ENCODE assay signal across 9 mouse cellular contexts in the genomic region with DNA sequence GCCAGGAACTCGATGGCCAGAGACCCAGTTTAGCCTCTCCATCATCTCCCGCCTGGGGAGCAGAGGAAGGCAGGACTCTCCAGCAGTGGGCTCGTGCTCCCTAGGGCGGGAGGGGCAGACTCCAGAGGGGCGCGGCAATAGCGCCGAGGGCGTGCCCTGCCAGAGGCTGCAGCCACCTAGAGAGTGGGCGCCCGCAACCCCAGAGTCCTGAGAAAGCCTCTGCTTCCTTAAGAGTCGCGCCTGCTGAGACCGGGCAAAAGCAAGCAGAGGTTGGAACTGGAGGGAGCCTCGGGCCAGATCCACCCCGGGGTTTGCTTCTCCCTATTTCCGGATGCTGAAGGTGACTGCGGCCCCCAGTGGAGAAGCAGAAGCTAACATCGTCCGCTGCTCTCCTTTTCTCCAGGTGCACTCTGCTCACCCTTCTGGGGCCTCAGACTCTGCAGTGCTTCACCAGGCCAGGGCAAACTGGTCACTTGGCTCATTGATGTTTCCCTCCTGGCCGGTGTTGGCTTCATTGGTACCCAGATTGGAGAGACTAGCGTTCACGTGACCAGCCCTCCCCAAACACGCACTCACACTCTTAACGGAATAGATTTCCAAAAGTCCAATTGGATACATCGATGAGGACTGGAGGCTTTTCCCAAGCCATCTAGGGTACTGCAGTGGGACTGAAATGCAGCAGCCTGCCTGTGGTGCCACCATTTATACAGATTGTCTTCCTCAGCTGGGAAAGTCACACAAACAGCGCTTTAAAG. TPM values are rescaled to one million over a fixed set of nuclear protein-coding genes. Genes with fewer than 3 reads are reported as not detected.
DNase-seq lines count a peak whose midpoint lies in the region; ATAC-seq and TF ChIP-seq lines count a peak whose summit lies in the region.
"Had no signal": no experiment of that assay in that cellular context is flagged by ENCODE, and none has a peak within 500 bp of the region (broad histone marks: within the 10 kb centered on the region; RNA-seq: fewer than 3 reads in every experiment).

Gene Minar1, minus strand, starts transcription at position 120 of the 755 bp plus-strand sequence.

- peak; percentile 11 to 15 for DNase-seq in layer of hippocampus, postnatal 25 days (ENCODE audit: extremely low spot score in 1 of 2, low spot score in 1 of 2)
- no peak for DNase-seq in layer of hippocampus, adult 9-11 months
- DNase-seq in lung, postnatal 0 days (ENCODE audit: low spot score) = peak; percentile 37
- peak; percentile 51 for DNase-seq in right cerebral cortex, postnatal 14 days
- no peak for DNase-seq in adipocyte (ENCODE audit: low spot score)

- peak within 1 kb of the TSS; percentile 90 for H3K4me2 ChIP-seq in intestine, postnatal 0 days (replicated peaks; ENCODE audit: low read depth)
- peak within 1 kb of the TSS; percentile 48 for H3K4me2 ChIP-seq in lung, postnatal 0 days (replicated peaks; ENCODE audit: low read depth, low read length)

- no peak within 1 kb of the TSS; the same call in 1 of the 2 replicates for H3K9ac ChIP-seq in intestine, postnatal 0 days (ENCODE audit: low read depth, low read length)
- no peak within 1 kb of the TSS for H3K9ac ChIP-seq in lung, postnatal 0 days (replicated peaks; ENCODE audit: low read depth)

- ATAC-seq in intestine, postnatal 0 days = peak; percentile 89
- ATAC-seq in lung, postnatal 0 days = peak; percentile 57; the same call in 1 of the 2 replicates

- no peak for TF ChIP-seq EP300 in lung, postnatal 0 days (IDR thresholded peaks at IDR 0.05)

- WGBS in intestine, postnatal 0 days = 2% methylated on average over 27 of the region's 27 CpGs
- 3% methylated on average over 26 of the region's 27 CpGs for WGBS in lung, postnatal 0 days

- no peak within 1 kb of the TSS for H3K27ac ChIP-seq in bone marrow macrophage, adult 2 months (ENCODE audit: insufficient read depth, low read depth, low read length)
- H3K27ac ChIP-seq in embryonic fibroblast, embryonic 13.5 days (ENCODE audit: insufficient read depth, low read length) = no peak within 1 kb of the TSS
- H3K27ac ChIP-seq in intestine, postnatal 0 days (ENCODE audit: low read depth, low read length) = no peak within 1 kb of the TSS
- H3K27ac ChIP-seq in lung, postnatal 0 days (ENCODE audit: low read length) = no peak within 1 kb of the TSS

- H3K36me3 ChIP-seq in intestine, postnatal 0 days (ENCODE audit: control insufficient read depth, insufficient read depth) = no peaks in the 10 kb centered on the region
- no peaks in the 10 kb centered on the region for H3K36me3 ChIP-seq in lung, postnatal 0 days (ENCODE audit: insufficient read depth, low read length)

- peaks cover 5% of the 10 kb centered on the region for H3K4me1 ChIP-seq in bone marrow macrophage, adult 2 months (ENCODE audit: control insufficient read depth, insufficient read depth, low read length)
- no peaks in the 10 kb centered on the region for H3K4me1 ChIP-seq in embryonic fibroblast, embryonic 13.5 days (ENCODE audit: control insufficient read depth, insufficient read depth, low read length)
- H3K4me1 ChIP-seq in intestine, postnatal 0 days (replicated peaks; ENCODE audit: control insufficient read depth, insufficient read depth, low read length) = peaks cover 4% of the 10 kb centered on the region; the same call in 1 of the 2 replicates
- 0 out of 2 replicates have a peak, but pooled peaks cover 9% of the 10 kb centered on the region for H3K4me1 ChIP-seq in lung, postnatal 0 days (ENCODE audit: insufficient read depth, low read depth, low read length)

- H3K9me3 ChIP-seq in intestine, postnatal 0 days (ENCODE audit: control insufficient read depth) = no peaks in the 10 kb centered on the region
- H3K9me3 ChIP-seq in lung, postnatal 0 days (ENCODE audit: low read length) = no peaks in the 10 kb centered on the region

- H3K4me3 ChIP-seq in bone marrow macrophage, adult 2 months (ENCODE audit: insufficient read depth, low read length) = peak within 1 kb of the TSS; percentile 41
- peak within 1 kb of the TSS; percentile 9 for H3K4me3 ChIP-seq in embryonic fibroblast, embryonic 13.5 days (ENCODE audit: insufficient read depth, low read length)
- peak within 1 kb of the TSS; percentile 43 for H3K4me3 ChIP-seq in intestine, postnatal 0 days (ENCODE audit: low read depth, low read length)
- H3K4me3 ChIP-seq in lung, postnatal 0 days (ENCODE audit: low read depth, low read length) = peak within 1 kb of the TSS; percentile 14; the same call in 1 of the 2 replicates

- TF ChIP-seq CTCF in bone marrow macrophage, adult 2 months (IDR thresholded peaks at IDR 0.05; ENCODE audit: low read depth, low read length) = no peak
- no peak for TF ChIP-seq CTCF in embryonic fibroblast, embryonic 13.5 days (IDR thresholded peaks at IDR 0.05; ENCODE audit: borderline replicate concordance, insufficient read depth, low read length)
- TF ChIP-seq CTCF in intestine, postnatal 0 days (IDR thresholded peaks at IDR 0.05; ENCODE audit: low read depth) = peak; percentile 80
- TF ChIP-seq CTCF in lung, postnatal 0 days (IDR thresholded peaks at IDR 0.05) = peak; percentile 29; the same call in 1 of the 2 replicates

- no peak for TF ChIP-seq POLR2A in bone marrow macrophage, adult 2 months (IDR thresholded peaks at IDR 0.05; ENCODE audit: borderline replicate concordance, low read depth, low read length)
- TF ChIP-seq POLR2A in embryonic fibroblast, embryonic 13.5 days (IDR thresholded peaks at IDR 0.05; ENCODE audit: low read depth, low read length) = no peak

- peaks cover 8% of the 10 kb centered on the region for H3K27me3 ChIP-seq in intestine, postnatal 0 days (replicated peaks; ENCODE audit: control insufficient read depth, insufficient read depth, low read length)
- peaks cover 19% of the 10 kb centered on the region; the same call in 1 of the 2 replicates for H3K27me3 ChIP-seq in lung, postnatal 0 days (replicated peaks; ENCODE audit: insufficient read depth, low read length)

RNA-seq across cellular contexts. Expression of gene Minar1, which starts in this region (rescaled TPM):
- total RNA-seq in layer of hippocampus, postnatal 25 days (2021) = 1 to 10 TPM; 2.3 to 2.6 TPM
- polyA plus RNA-seq in bone marrow macrophage, adult 2 months (2012; ENCODE audit: insufficient read depth, insufficient read length, missing spikeins) = not detected in 2 replicates
- polyA plus RNA-seq in embryonic fibroblast, embryonic 13.5 days (2011; ENCODE audit: insufficient read length, low read depth, missing spikeins) = not detected in 2 replicates
- 0.08 TPM in 2 replicates for polyA plus RNA-seq in intestine, postnatal 0 days (2015; fragmentation: Nextera tagmentation; extraction: Ambion mirVana)
- not detected in 2 replicates for polyA plus RNA-seq in lung, postnatal 0 days (2015; fragmentation: Nextera tagmentation; extraction: Ambion mirVana)
- total RNA-seq: neutrophil, adult 5-6 weeks had no signal

Comparison
In these comparisons a context has a peak if more than half of its experiments do, and no peak if none do; other contexts are left out.
1. DNase-seq: peak in layer of hippocampus, postnatal 25 days (2 of 2) and right cerebral cortex, postnatal 14 days (single experiment); none in layer of hippocampus, adult 9-11 months (single experiment) and adipocyte (single experiment).
2. Peak in ATAC-seq, H3K4me3 ChIP-seq and H3K4me2 ChIP-seq in intestine, postnatal 0 days; RNA of the gene not detected or under 1 TPM.
3. Peak in DNase-seq, ATAC-seq, H3K4me3 ChIP-seq and H3K4me2 ChIP-seq in lung, postnatal 0 days; RNA of the gene not detected or under 1 TPM.
4. CTCF ChIP-seq: peak in intestine, postnatal 0 days (single experiment) and lung, postnatal 0 days (single experiment); none in bone marrow macrophage, adult 2 months (single experiment) and embryonic fibroblast, embryonic 13.5 days (single experiment).
5. Peak in every context shown above with its lines, with median percentiles within 50 percentile points of each other: H3K4me3 ChIP-seq.